Mouse (Mus musculus) hindbrain, postnatal 0 days (tissue): Measurements from ENCODE around the gene Mpp3. TPM values are rescaled to one million over a fixed set of nuclear protein-coding genes. Genes with fewer than 3 reads are reported as not detected.
A peak's percentile ranks its signal among the peaks of the same experiment; 100 is the strongest.

Source experiments
- ATAC-seq: fragments of 200-750 bp; cut with Nextera tagmentation; 2 replicates; pipeline ENCODE4 v1.8.0; 2017; ENCODE audit warnings: mild to moderate bottlenecking, moderate TSS enrichment, moderate library complexity
- DNase-seq: peaks from one replicate; pipeline ENCODE4 v3.0.0-alpha.2; 2015; ENCODE audit warnings: low spot score
- H3K27ac ChIP-seq: fragments of 300-500 bp; sonication (generic); 2 replicates; pipeline ENCODE4 v1.5.1; 2014; ENCODE audit warnings: mild to moderate bottlenecking
- H3K27me3 ChIP-seq: fragments of 300-500 bp; sonication (generic); 2 replicates; pipeline ENCODE4 v1.6.1; 2014; ENCODE audit warnings: low read length, mixed read lengths; ENCODE audit not compliant: insufficient read depth
- H3K36me3 ChIP-seq: fragments of 300-500 bp; sonication (generic); 2 replicates; pipeline ENCODE4 v1.6.1; 2014; ENCODE audit warnings: low read length, mixed read lengths; ENCODE audit not compliant: insufficient read depth
- H3K4me1 ChIP-seq: fragments of 300-500 bp; sonication (generic); 2 replicates; pipeline ENCODE4 v1.6.1; 2014; ENCODE audit warnings: antibody characterized with exemption, low read length, mixed read lengths; ENCODE audit not compliant: insufficient read depth
- H3K4me2 ChIP-seq: fragments of 300-500 bp; sonication (generic); 2 replicates; pipeline ENCODE4 v1.6.1; 2014; ENCODE audit warnings: low read depth, mild to moderate bottlenecking, low read length, moderate library complexity, mixed read lengths
- H3K4me3 ChIP-seq: fragments of 300-500 bp; sonication (generic); 2 replicates; pipeline ENCODE4 v1.5.1; 2014; ENCODE audit warnings: low read length
- H3K9ac ChIP-seq: fragments of 300-500 bp; sonication (generic); replicated peaks from 2 replicates; pipeline ENCODE4 v1.6.1; 2014; ENCODE audit warnings: mild to moderate bottlenecking, low read length, moderate library complexity, mixed read lengths
- H3K9me3 ChIP-seq: fragments of 300-500 bp; sonication (generic); 2 replicates; pipeline ENCODE4 v1.6.1; 2016; ENCODE audit warnings: low read length, mixed read lengths
- CTCF ChIP-seq: IDR thresholded peaks from 2 replicates; pipeline ENCODE4 v1.5.1; 2016; ENCODE audit warnings: antibody characterized with exemption, control low read depth, low read depth
- WGBS: fragments of 180-500 bp; shearing (Covaris S2); extraction: QIAGEN DNeasy Blood & Tissue Kit; methylation state at CpG from one replicate; pipeline ENCODE4 v1.1.7; 2014; 5-methylcytosine and 5-hydroxymethylcytosine counted together
- polyA plus RNA-seq: library from polyadenylated mRNA; unstranded; fragments of >200 nt; fragmentation: Nextera tagmentation; extraction: Ambion mirVana; gene quantifications from 2 replicates; pipeline ENCODE4 v1.2.1, GENCODE M21; 2015
- total RNA-seq: library from RNA; depleted of rRNA; stranded (reverse); fragments of >200 nt; gene quantifications from 2 replicates; pipeline ENCODE4 v1.2.3, GENCODE M21; 2014

Gene Mpp3
- total and polyA plus RNA-seq, 2 experiments from 2014 or later, result 54.1 to 81.3 TPM

DNA sequence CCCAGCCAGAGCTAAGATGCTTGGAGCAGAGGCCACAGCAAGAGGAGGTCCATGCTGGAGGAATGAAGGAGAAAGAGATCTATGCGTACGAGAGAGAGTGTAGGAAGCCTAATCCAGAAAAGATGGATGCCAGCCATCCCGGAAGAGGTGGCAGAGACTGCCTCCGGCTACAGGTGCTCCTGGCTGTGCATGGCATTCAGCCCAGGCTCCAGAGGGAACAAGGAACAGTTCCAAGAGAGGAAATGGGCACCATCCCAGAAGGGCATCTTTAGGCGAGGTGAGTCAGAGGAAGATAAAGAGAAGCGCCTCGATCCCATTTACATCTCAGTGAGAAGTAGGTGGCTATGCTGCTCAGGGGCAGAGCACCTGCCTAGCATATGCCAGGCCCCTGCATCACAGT, 2.9 kb upstream of the Mpp3 start:
- TF ChIP-seq CTCF, result no peak
- H3K4me3 ChIP-seq, result no peak overlapping the region
- H3K4me1 ChIP-seq, result peaks cover 4% of the 10 kb centered on the region; the same call in 1 of the 2 replicates
- WGBS, result 45% methylated on average over 7 of the region's 7 CpGs
- H3K36me3 ChIP-seq, result no peaks in the 10 kb centered on the region
- DNase-seq, result peak; percentile 67
- no peaks in the 10 kb centered on the region for H3K9me3 ChIP-seq
- no peaks in the 10 kb centered on the region for H3K27me3 ChIP-seq
- ATAC-seq, result no peak
- H3K9ac ChIP-seq, result no peak overlapping the region
- H3K4me2 ChIP-seq, result no peak overlapping the region
- H3K27ac ChIP-seq, result no peak overlapping the region

GRCm38 (mm10) chr11:102029966-102030365, 1.7 kb upstream of the Mpp3 start:
- Histone ChIP-seq H3K9me3 (no peaks in the 10 kb centered on the region), H3K36me3 (no peaks in the 10 kb centered on the region), H3K27me3 (no peaks in the 10 kb centered on the region), H3K4me2 (no peak overlapping the region), H3K4me1 (peaks cover 4% of the 10 kb centered on the region; the same call in 1 of the 2 replicates), H3K9ac (no peak overlapping the region), H3K4me3 (no peak overlapping the region), H3K27ac (no peak overlapping the region)
- ATAC-seq (no peak), DNase-seq (peak; percentile 31)
- peak; percentile 42 for TF ChIP-seq CTCF
- 37% methylated on average over 7 of the region's 7 CpGs for WGBS

GRCm38 (mm10) chr11:102029304-102029703, 1.0 kb upstream of the Mpp3 start:
- 83% methylated on average over 4 of the region's 4 CpGs for WGBS
- Histone ChIP-seq H3K27ac (no peak overlapping the region), H3K9ac (no peak overlapping the region), H3K36me3 (no peaks in the 10 kb centered on the region), H3K27me3 (no peaks in the 10 kb centered on the region), H3K4me1 (peaks cover 4% of the 10 kb centered on the region; the same call in 1 of the 2 replicates), H3K4me2 (no peak overlapping the region), H3K9me3 (no peaks in the 10 kb centered on the region), H3K4me3 (no peak overlapping the region)
- no peak for TF ChIP-seq CTCF
- DNase-seq (no peak), ATAC-seq (no peak)

DNA sequence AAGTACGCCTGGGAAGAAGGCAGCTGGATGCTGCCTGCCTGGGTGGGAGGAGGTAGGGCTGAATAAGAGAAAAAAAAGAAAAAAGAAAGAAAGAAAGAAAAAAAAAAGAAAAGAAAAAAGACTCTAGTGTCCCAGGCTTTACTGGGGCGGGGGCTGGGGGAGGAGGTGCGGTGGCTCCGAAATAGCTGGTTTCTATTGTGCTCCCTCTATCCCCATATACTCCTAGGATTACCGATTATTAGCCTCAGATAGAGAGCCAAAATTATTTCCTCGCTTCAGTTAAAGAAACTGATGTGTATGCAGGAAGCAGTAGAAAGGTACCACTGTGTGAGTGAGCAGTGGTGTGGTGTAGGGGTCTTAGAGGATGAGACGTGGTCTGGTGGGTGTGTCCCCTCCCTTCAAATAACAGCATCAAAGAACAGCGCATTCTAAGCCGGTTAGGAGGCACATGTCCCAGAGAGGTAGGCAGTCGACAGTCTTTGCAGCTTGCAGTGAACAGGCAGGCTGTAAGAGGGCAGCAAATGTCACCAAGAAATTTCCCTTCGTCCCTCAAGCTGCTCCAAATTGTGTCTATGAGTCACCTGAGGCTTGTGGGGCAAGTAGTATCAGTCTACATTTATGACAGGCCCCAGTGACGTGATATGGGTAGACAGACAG, 772 bp downstream of the Mpp3 start:
- Histone ChIP-seq H3K36me3 (no peaks in the 10 kb centered on the region; the same call in 1 of the 2 replicates), H3K27me3 (no peaks in the 10 kb centered on the region), H3K4me3 (peak overlapping the region; percentile 68), H3K4me2 (peak overlapping the region; percentile 79), H3K9ac (peak overlapping the region; percentile 76), H3K4me1 (peaks cover 4% of the 10 kb centered on the region; the same call in 1 of the 2 replicates), H3K27ac (peak overlapping the region; percentile 82), H3K9me3 (no peaks in the 10 kb centered on the region)
- WGBS, result 5% methylated on average over 12 of the region's 12 CpGs
- ATAC-seq (no peak; the same call in 1 of the 2 replicates), DNase-seq (peak; percentile 54)
- peak; percentile 52 for TF ChIP-seq CTCF

- no peak for TF ChIP-seq CTCF
- DNase-seq, result peak; percentile 89
- Histone ChIP-seq H3K27me3 (no peaks in the 10 kb centered on the region), H3K27ac (peak overlapping the region; percentile 82), H3K9me3 (no peaks in the 10 kb centered on the region), H3K4me1 (peaks cover 4% of the 10 kb centered on the region; the same call in 1 of the 2 replicates), H3K4me3 (peak overlapping the region; percentile 68), H3K9ac (peak overlapping the region; percentile 76), H3K36me3 (peaks cover under 1% of the 10 kb centered on the region; the same call in 1 of the 2 replicates), H3K4me2 (peak overlapping the region; percentile 79)
- WGBS, result under 1% methylated on average over 45 of the region's 73 CpGs
- peak; percentile 90 for ATAC-seq
Measured at GRCm38 (mm10) chr11:102026694-102027360, 1.4 kb downstream of the Mpp3 start.

DNA sequence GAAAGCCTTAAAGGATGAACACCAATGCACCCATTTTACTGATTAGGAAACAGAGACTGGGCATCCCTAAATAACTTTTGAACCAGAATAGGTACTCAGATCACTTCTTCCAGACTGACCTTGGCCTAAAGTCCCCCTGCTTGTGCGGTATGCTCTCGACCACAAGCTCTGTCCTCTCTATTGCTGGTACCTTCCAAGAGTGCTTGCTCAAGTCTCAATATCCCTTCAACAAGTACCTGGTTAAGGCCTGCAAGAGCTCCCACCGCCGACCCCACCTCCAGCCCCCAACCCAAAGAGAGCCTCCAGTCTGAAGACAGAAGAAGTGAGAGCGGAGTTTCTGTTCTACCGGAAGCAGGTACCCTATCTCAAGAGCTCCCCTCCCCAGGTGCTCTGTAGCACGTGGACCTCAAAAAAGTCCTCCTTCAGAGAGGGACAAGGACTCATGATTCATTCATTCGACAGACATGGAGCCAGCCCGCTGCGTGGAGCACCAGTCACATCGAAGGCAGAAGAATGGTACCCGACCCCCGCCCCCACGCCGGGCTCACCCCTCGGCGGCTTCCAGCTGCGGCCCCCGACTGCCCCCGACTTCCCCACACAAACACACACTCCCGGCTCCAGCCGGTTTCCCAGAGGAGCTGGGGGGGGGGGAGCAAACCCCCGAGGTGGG, 2.1 kb downstream of the Mpp3 start:
- Histone ChIP-seq H3K36me3 (peaks cover 5% of the 10 kb centered on the region), H3K4me2 (peak overlapping the region; percentile 79), H3K27ac (peak overlapping the region; percentile 82), H3K9me3 (no peaks in the 10 kb centered on the region), H3K9ac (peak overlapping the region; percentile 76), H3K4me3 (peak overlapping the region; percentile 68), H3K27me3 (no peaks in the 10 kb centered on the region), H3K4me1 (peaks cover 4% of the 10 kb centered on the region; the same call in 1 of the 2 replicates)
- WGBS, result 3% methylated on average over 22 of the region's 23 CpGs
- ATAC-seq (peak; percentile 24; the same call in 1 of the 2 replicates), DNase-seq (peak; percentile 54)
- no peak for TF ChIP-seq CTCF
